Mouse (Mus musculus) ovary, adult 18-20 months (tissue): Measurements from ENCODE around the gene Olfr205.
"Not testable (repeated sequence)": the region's sequence is repeated elsewhere in the genome, so short reads cannot be mapped to it uniquely, and the experiment has no call there.

Experiments
- DNase-seq: peaks from one replicate; pipeline ENCODE4 v3.0.0; 2022; ENCODE audit warnings: low spot score, mixed read lengths

Gene Olfr205

DNA sequence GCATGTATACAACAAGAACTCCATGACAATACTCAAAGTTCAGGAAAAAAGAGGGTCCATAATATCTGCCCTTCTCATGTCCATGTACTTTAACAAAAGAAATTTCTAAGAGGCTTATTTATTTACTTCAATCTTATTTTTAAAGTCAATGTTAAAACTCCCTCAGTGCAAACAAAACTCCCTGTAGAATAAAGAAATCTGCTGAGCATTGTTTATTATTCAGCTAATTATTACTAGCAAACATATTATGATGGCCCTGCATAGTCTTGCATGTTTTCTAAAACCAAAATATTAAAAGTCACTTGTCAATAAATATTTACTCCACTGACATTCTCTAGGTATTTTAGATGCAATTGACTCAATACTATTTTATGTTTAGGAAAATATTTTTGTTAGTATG lies at the start of gene Olfr205:
TSS of gene Olfr205 (minus strand) at position 101 of the 400 bp plus-strand sequence.
- DNase-seq, result no peak

- DNase-seq, result no peak
Measured at GRCm38 (mm10) chr16:59363893-59364292, 33.0 kb upstream of the Olfr205 start, which contains the start of gene Olfr209. TSS of gene Olfr209 (minus strand) at chr16:59363993.

DNA sequence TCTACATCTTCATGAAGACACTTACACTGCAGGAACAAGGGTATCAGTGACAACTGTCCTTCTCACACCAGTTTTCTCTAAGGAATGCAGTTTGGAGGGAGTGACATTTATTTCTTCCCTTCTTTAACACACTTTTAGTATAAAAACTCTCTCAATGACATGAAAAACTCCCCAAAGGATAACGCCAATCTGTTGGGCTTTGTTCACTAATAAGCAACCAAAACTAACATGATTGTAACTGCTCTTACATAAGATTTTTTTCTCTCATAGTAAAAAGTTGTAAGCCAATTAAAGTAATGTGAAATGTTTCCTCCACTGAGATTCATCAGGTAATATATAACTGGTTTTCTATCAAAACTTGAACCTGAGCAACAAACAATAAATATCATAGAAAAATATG lies 18.2 kb upstream of the Olfr205 start, which contains the start of gene Olfr206:
TSS of gene Olfr206 (minus strand) at position 101 of the 400 bp plus-strand sequence.
- DNase-seq, result no peak

DNA sequence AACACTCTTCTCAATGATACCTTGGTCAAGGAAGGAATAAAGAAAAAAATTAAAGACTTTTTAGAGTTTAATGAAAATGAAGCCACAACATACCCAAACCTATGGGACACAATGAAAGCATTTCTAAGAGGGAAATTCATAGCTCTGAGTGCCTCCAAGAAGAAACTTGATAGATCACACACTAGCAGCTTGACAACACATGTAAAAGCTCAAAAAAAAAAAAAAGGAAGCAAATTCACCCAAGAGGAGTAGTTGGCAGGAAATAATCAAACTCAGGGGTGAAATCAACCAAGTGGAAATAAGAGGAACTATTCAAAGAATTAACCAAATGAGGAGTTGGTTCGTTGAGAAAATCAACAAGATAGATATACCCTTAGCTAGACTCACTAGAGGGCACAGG lies 7.7 kb downstream of the Olfr205 start:
- not testable (repeated sequence) for DNase-seq

GRCm38 (mm10) chr16:59318148-59318547 lies 12.8 kb downstream of the Olfr205 start, which contains the start of gene Olfr204:
TSS of gene Olfr204 (minus strand) at chr16:59318248.
- DNase-seq, result no peak

- DNase-seq, result no peak
Measured at GRCm38 (mm10) chr16:59298581-59298980, 32.4 kb downstream of the Olfr205 start, which contains the start of gene Olfr203. TSS of gene Olfr203 (plus strand) at chr16:59298881.

- DNase-seq, result not testable (repeated sequence)
Measured at GRCm38 (mm10) chr16:59287576-59287975, 43.4 kb downstream of the Olfr205 start.

GRCm38 (mm10) chr16:59286693-59287092 lies 44.2 kb downstream of the Olfr205 start, which contains the start of gene Olfr202:
TSS of gene Olfr202 (minus strand) at chr16:59286793.
- no peak for DNase-seq

GRCm38 (mm10) chr16:59283476-59283875 lies 47.5 kb downstream of the Olfr205 start:
- DNase-seq, result no peak

DNA sequence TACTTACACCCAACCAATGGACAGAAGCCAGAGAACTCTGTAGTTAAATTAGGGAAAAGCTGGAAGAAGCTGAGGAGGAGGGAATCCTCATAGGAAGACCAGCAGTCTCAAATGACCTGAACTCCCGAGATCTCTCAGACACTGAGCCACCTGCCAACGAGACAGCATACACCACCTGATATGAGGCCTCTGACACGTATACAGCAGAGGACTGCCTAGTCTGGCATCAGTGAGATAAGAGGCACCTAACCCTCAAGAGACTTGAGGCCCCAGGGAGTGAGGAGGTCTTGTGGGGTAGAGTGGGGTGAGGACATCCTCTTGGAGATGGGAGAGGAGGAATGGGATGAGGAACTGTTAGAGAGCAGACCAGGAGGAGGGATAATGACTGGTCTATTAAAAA lies 50.4 kb downstream of the Olfr205 start:
- no peak for DNase-seq
